Mouse (Mus musculus) liver, embryonic 14.5 days (tissue): ENCODE data around the gene Dnal1.

Source experiments
- CTCF ChIP-seq: IDR thresholded peaks from 2 replicates; pipeline ENCODE4 v1.5.1; 2016; ENCODE audit warnings: antibody characterized with exemption, low read depth, control low read depth
- EP300 ChIP-seq: IDR thresholded peaks from 2 replicates; pipeline ENCODE4 v1.6.1; 2016; ENCODE audit warnings: antibody characterized with exemption, low read depth

GRCm38 (mm10) chr12:84107692-84108091 is 6.5 kb upstream of the Dnal1 start:
- TF ChIP-seq CTCF (no peak), EP300 (no peak)
